Comparison of ENCODE assay signal across 27 mouse cellular contexts in the genomic region with DNA sequence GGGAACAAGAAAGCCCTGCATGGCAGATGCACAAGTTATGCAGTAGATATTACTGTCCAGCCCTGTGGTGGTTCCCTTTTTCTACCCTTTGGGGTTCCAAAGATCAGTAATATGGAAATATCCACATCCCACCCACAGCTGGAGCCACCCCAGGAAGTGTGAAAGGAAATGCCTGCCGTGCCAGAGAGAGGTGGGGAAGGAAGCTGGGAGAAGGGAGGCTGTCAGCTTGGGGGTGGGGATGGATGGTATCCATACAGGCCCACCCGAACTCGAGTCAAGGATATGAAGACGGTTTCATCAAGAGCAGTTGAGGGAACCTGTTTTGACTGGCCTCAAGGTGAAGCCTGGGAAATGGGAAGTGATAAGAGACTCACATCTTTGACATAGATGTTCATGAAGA.
DNase-seq lines count a peak whose midpoint lies in the region; ATAC-seq and TF ChIP-seq lines count a peak whose summit lies in the region.
"Had no signal": no experiment of that assay in that cellular context is flagged by ENCODE, and none has a peak within 500 bp of the region (broad histone marks: within the 10 kb centered on the region; RNA-seq: fewer than 3 reads in every experiment).

No protein-coding gene starts in this region.

- peaks cover 13% of the 10 kb centered on the region for H3K4me1 ChIP-seq in kidney, embryonic 16.5 days (ENCODE audit: insufficient read depth, low read length)
- peaks cover 2% of the 10 kb centered on the region for H3K4me1 ChIP-seq in ES-Bruce4 (ENCODE audit: control insufficient read depth, insufficient read depth, low read length)
- H3K4me1 ChIP-seq: intestine, embryonic 15.5 days; liver, embryonic 13.5 days had no signal

- 62% methylated on average over 4 of the region's 4 CpGs for WGBS in kidney, embryonic 16.5 days

- H3K4me2 ChIP-seq in kidney, embryonic 16.5 days (replicated peaks; ENCODE audit: low read depth, low read length): no peak overlapping the region
- H3K4me2 ChIP-seq: embryonic facial prominence, embryonic 12.5 days; heart, embryonic 15.5 days; intestine, embryonic 15.5 days; limb, embryonic 15.5 days; liver, embryonic 13.5 days; neural tube, embryonic 15.5 days had no signal

- no peaks in the 10 kb centered on the region for H3K9me3 ChIP-seq in kidney, embryonic 16.5 days (ENCODE audit: low read length)
- no peaks in the 10 kb centered on the region for H3K9me3 ChIP-seq in ES-Bruce4 (replicated peaks; ENCODE audit: control insufficient read depth, insufficient read depth, low read length, poor library complexity, severe bottlenecking)
- H3K9me3 ChIP-seq: embryonic facial prominence, embryonic 12.5 days; heart, embryonic 15.5 days; intestine, embryonic 15.5 days; limb, embryonic 10.5 days; limb, embryonic 15.5 days; liver, embryonic 13.5 days; neural tube, embryonic 15.5 days had no signal

- no peaks in the 10 kb centered on the region for H3K27me3 ChIP-seq in kidney, embryonic 16.5 days (ENCODE audit: insufficient read depth, low read length)
- no peaks in the 10 kb centered on the region for H3K27me3 ChIP-seq in ES-Bruce4 (ENCODE audit: control insufficient read depth, insufficient read depth, low read length, poor library complexity, severe bottlenecking)
- H3K27me3 ChIP-seq: embryonic facial prominence, embryonic 12.5 days; heart, embryonic 15.5 days; intestine, embryonic 15.5 days; limb, embryonic 15.5 days; liver, embryonic 13.5 days; neural tube, embryonic 15.5 days had no signal

- no peak overlapping the region for H3K9ac ChIP-seq in kidney, embryonic 16.5 days (replicated peaks; ENCODE audit: low read length)
- no peak overlapping the region for H3K9ac ChIP-seq in ES-Bruce4 (ENCODE audit: low read depth, poor library complexity, severe bottlenecking)
- H3K9ac ChIP-seq: embryonic facial prominence, embryonic 12.5 days; heart, embryonic 15.5 days; intestine, embryonic 15.5 days; limb, embryonic 15.5 days; liver, embryonic 13.5 days; neural tube, embryonic 15.5 days had no signal

- TF ChIP-seq CTCF in ES-Bruce4 (IDR thresholded peaks at IDR 0.05; ENCODE audit: low read depth, low read length): no peak

- no peak overlapping the region for H3K4me3 ChIP-seq in kidney, embryonic 16.5 days (ENCODE audit: low read length)
- H3K4me3 ChIP-seq in ES-Bruce4 (ENCODE audit: low read depth, low read length): no peak overlapping the region
- H3K4me3 ChIP-seq: embryonic facial prominence, embryonic 12.5 days; heart, embryonic 15.5 days; intestine, embryonic 15.5 days; limb, embryonic 10.5 days; limb, embryonic 15.5 days; liver, embryonic 13.5 days; neural tube, embryonic 15.5 days had no signal

- TF ChIP-seq EP300 in ES-Bruce4 (IDR thresholded peaks at IDR 0.05; ENCODE audit: insufficient read depth, low read depth, low read length): peak; percentile 77; the same call in 1 of the 2 replicates

- no peak for ATAC-seq in kidney, embryonic 16.5 days (ENCODE audit: low FRiP score, low TSS enrichment)
- ATAC-seq: forebrain, embryonic 16.5 days; hindbrain, embryonic 16.5 days; intestine, embryonic 15.5 days; lung, postnatal 0 days had no signal

- H3K27ac ChIP-seq in kidney, embryonic 16.5 days (ENCODE audit: low read length): no peak overlapping the region
- H3K27ac ChIP-seq in ES-Bruce4 (ENCODE audit: insufficient read depth, low read length): no peak overlapping the region
- H3K27ac ChIP-seq: embryonic facial prominence, embryonic 12.5 days; heart, embryonic 15.5 days; intestine, embryonic 15.5 days; limb, embryonic 10.5 days; limb, embryonic 15.5 days; liver, embryonic 13.5 days; neural tube, embryonic 15.5 days had no signal

- DNase-seq in kidney, adult 11 months: peak; percentile 31
- peak; percentile 13 to 22 for DNase-seq in kidney, adult 8-10 months
- peak; percentile 40 to 42 for DNase-seq in kidney, postnatal 36 days
- DNase-seq in layer of hippocampus, adult 9-10 months (ENCODE audit: low spot score): no peak
- DNase-seq: B cell, adult 2 months; cerebellum, adult 11-12 months; cerebellum, adult 9-11 months; embryo, embryonic 11 days; gastrocnemius, postnatal 10 days; layer of hippocampus, adult 9-11 months; liver, embryonic 13.5 days; lung, adult 18-20 months; midbrain, embryonic 14.5 days; retina, postnatal 1 day; right cerebral cortex, postnatal 14 days had no signal

- H3K36me3 ChIP-seq in kidney, embryonic 16.5 days (ENCODE audit: insufficient read depth, low read length): no peaks in the 10 kb centered on the region
- no peaks in the 10 kb centered on the region for H3K36me3 ChIP-seq in ES-Bruce4 (ENCODE audit: control insufficient read depth, insufficient read depth, low read length, poor library complexity, severe bottlenecking)
- H3K36me3 ChIP-seq: embryonic facial prominence, embryonic 12.5 days; G1E; heart, embryonic 15.5 days; intestine, embryonic 15.5 days; limb, embryonic 10.5 days; limb, embryonic 15.5 days; liver, embryonic 13.5 days; neural tube, embryonic 15.5 days had no signal

- no peak for TF ChIP-seq POLR2A in ES-Bruce4 (IDR thresholded peaks at IDR 0.05; ENCODE audit: insufficient read depth, low read length)
